Mouse (Mus musculus) spleen, embryonic (tissue): Measurements from ENCODE around the gene Vmn2r87.
"Not testable (repeated sequence)": the region's sequence is repeated elsewhere in the genome, so short reads cannot be mapped to it uniquely, and the experiment has no call there.

ENCODE experiments used
- CTCF ChIA-PET: fragments of 350-600 bp; sonication (Branson Sonifier 250); formaldehyde crosslinking; loops from one replicate; lab custom pipeline; 2022; lab: Charles Lee

Gene Vmn2r87

DNA sequence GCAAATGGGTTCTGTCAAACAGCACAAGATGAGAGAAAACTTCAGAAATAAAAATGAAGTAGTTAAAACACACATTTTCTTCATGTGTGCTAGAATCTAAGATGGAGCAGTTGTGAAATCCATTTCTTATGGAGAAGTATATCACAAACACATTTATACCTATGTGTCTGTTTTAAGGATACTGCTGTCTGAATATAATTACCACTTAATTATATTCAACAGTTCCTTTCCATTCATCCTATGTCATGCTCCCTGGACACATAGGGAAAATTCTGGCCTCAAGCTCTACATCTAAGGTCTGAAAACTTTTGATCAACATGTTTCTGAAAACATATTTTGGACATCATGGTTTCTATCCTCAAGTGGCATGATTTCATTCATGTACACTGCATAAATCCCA, at the start of gene Vmn2r87:
Vmn2r87 (minus strand) TSS at position 101 of the 400 bp plus-strand sequence.
- CTCF ChIA-PET, result no interaction called here

DNA sequence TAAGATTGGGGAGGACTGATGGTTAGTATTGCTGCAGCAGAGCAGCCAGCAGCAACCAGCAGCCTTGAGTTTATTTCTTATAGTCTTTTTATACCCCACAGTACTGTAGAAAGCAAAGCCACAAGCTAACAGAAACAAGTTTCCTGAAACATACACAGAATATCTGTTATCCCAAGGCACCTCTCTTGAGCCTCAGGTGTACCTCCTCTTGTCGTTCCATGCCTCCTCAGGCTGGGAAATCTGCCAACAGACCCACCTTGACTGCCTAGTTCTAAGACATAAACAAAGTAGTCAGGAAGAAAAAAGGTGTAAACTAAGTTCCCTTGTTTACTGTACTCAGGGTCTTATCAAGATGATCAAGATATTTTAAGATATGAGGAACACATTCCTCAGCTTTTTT, 47.1 kb upstream of the Vmn2r87 start:
- CTCF ChIA-PET, result not testable (repeated sequence)

DNA sequence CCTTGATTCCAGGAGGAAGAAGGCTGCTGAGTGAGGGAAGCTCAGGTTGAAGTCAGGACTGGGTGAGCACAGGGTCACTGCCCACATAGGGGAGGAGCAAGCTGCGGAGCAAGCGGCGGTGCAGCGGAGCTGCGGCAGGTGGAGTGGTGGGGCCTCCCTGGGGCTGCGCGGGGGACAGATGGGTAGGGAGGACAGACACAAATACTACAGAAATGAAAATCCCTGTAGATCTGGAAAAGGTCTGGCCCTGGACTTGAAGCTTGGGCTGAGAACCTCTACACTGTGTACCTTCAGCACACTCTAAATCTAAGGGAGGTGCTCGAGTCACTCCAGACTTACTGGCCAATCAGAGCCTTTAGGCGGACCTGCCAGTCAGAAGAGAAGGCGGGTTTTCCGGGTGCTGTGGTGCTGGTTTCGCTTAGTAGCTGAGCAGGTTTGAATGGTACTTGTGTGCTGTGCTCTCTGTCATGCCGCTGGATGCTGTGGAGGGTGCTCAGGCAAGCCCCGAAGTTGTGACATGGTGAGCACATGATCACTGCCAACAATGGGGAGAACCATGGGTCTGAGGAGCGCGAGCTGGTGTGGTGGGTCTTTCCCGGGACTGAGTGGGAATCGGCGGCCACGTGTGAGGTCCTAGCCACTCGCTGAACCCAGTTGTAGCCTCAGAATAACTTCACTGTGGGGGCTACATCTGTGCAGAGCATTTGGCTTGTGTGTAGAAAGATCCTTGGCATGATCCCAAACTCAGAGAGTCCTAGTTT, 44.9 kb upstream of the Vmn2r87 start:
- CTCF ChIA-PET, result not testable (repeated sequence)

DNA sequence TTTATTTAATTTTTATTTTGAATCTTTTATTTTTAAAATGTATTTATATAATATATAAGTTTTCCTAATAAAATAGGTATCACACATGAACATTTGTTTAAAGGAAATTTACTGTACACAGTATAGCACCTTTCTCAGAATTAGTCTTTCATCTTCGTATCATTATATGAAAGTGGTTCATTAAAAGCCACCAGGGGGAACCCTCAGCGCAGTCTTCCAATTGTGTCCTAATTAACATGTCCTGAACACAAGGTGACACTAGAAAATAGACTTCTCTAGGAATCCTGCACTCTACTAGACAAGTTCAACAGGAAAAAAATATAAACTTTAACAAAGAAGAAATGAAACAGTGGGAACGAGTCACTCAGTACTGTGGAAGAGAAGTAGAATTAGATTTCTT, 38.9 kb upstream of the Vmn2r87 start:
- CTCF ChIA-PET, result no interaction called here

DNA sequence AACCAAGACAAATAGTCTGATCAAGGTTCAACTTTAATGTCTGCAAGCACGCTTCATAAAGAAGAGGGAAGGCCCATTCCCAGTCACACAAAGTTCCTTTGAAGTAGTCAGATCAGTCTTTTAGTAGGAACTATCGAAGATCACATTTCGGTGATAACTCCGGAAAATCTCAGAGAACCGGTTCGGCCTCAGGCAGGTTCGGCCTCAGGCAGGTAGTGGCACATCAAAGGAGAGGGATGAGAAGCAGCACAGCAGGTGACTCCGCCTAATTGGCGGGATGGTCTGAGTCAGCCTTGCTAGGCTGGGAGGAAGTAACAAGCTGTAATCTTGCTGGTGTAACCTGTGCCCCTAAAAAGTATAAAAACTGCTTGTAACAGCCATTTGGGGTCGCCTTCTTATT, 30.7 kb upstream of the Vmn2r87 start:
- CTCF ChIA-PET, result no interaction called here

DNA sequence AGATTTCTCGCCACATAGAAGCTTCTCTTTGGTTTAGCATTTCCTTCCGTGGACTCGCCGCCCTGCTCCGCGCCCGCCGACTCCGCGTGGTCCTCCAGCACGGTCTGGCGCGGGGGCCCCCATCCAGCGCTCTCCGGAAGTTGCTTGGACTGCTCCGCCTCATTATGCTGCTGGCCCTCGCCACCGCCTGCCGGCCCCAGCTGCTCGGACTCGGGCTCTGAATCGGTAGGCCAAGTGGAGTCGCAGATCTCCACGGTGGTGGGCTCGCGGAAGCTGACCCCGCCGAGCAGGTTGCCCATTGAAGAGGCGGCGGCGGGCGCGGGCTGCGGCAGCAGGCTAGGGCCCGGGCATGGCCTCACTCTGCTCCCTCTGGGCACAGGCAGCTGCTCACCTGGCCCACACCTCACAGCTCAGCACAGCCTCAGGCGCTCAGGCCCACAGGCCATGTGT, 26.9 kb downstream of the Vmn2r87 start:
- CTCF ChIA-PET, result no interaction called here

DNA sequence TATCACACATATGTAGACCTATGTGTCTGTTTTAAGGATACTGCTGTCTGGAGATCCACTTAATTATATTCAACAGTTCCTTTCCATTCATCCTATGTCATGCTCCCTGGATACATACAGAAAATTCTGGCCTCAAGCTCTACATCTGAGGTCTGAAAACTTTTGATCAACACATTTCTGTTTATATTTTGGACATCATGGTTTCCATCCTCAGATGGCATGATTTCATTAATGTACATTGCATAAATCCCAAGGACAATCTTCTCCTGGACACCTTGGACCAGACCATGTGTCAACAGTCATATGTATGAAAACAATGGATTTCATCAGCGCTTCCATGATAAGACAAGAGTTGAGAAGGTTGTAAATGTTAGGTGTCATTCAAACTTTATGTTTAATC, 41.2 kb downstream of the Vmn2r87 start, which contains the start of gene Vmn2r86:
Vmn2r86 (minus strand) TSS at position 101 of the 400 bp plus-strand sequence.
- CTCF ChIA-PET, result not testable (repeated sequence)

DNA sequence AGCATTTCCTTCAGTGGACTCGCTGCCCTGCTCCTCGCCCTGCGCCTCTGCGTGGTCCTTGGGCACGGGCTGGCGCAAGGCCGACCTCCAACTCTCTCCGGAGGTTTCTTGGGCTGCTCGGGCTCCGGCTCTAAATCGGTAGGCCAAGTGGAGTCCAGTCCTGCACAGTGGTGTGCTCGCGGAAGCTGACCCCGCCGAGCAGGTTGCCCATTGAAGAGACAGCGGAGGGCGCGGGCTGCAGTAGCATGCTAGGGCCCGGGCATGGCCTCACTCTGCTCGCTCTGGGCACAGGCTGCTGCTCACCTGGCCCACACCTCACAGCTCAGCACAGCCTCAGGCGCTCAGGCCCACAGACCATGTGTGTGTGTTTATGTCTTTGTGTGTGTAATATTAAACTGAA, 52.4 kb downstream of the Vmn2r87 start:
- CTCF ChIA-PET, result no interaction called here

DNA sequence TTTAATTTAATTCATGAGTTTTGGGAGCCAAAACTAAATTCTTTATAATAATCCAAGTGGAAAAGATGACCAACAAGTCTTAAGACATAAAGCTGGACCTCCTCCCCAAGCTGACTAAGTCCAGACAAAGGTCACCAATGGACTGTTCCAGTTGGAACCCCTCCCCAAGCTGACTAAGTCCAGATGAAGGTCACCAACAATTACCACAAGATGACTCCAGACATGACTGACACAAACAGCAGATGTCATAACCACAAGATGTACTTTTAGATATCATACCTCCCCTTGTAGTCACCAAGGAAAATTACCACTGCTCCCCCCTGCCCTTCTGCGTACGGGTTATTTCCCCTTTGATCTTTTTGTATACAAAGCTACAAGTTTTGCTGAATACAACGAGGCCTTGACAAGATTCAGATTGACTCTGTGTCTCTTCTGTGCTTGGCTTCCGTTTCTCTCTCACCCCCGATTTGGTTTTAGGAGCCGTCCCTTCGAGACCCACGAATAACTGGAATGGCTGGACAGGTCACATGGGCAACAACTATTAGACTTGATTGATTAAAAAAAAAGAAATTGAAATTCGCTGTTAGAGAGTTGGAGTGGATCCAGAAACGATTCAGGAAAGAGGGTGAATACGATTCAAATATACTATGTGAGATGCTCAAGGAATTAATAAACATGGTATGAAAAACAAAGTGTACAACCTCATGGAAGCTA, 62.9 kb downstream of the Vmn2r87 start:
- CTCF ChIA-PET, result not testable (repeated sequence)

DNA sequence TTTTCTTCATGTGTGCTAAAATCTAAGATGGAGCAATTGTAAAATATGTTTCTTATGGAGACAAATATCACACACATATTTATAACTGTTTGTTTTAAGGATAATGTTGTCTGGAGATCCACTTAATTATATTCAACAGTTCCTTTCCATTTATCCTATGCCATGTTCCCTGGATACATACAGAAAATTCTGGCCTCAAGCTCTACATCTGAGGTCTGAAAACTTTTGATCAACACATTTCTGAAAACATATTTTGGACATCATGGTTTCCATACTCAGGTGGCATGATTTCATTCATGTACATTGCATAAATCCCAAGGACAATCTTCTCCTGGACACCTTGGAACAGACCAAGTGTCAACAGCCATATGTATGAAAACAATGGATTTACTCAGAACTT, 67.6 kb downstream of the Vmn2r87 start, which contains the start of gene Vmn2r85:
Vmn2r85 (minus strand) TSS at position 101 of the 400 bp plus-strand sequence.
- CTCF ChIA-PET, result not testable (repeated sequence)

DNA sequence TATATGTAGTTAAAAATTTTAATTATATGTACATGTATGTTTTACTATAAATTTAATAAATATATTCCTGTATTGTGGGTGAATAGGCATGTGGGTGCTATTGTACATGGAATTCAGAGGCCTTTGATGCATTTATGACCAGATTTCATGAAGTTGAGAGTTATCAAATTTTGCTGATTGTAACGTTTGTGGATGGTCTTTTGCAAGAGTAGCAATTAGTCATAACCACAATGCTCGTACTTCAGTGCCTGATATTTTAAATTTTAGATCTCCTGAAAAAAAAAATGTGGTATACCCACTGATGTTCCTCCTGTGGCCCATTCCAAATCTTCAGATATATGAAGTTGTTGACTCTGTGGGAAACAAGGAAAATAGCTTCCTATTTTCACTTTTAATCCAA, 74.8 kb downstream of the Vmn2r87 start:
- CTCF ChIA-PET, result not testable (repeated sequence)
